Mouse (Mus musculus): ENCODE results near the gene Prl3b1.

Gene Prl3b1

GRCm38 (mm10) chr13:27241547-27241946 lies at the start of gene Prl3b1:
TSS of gene Prl3b1 (plus strand) at chr13:27241847.
- DNase-seq = no peak

GRCm38 (mm10) chr13:27196359-27196758 lies 45.3 kb upstream of the Prl3b1 start, which contains the start of gene Prl3c1:
TSS of gene Prl3c1 (plus strand) at chr13:27196659.
- no peak for DNase-seq

- no peak for DNase-seq
Measured at GRCm38 (mm10) chr13:27259136-27259535, 17.5 kb downstream of the Prl3b1 start, which contains the start of gene Prl3a1. TSS of gene Prl3a1 (plus strand) at chr13:27259436.

Data from cerebellum, adult 11-12 months (tissue).